Mouse (Mus musculus): ENCODE measurements at regions not wholly inside any gene's neighbourhood (a gene's known extent, or its start where the extent isn't known, plus 50 kb on each side); places are given as distances from the start of the nearest gene placed in this dataset.

GRCm38 (mm10) chr7:73616971-73617906 lies 75.6 kb upstream of the Chd2 start:
- Histone ChIP-seq H3K4me3 (replicated peaks) (peak overlapping the region; percentile 68), H3K4me1 (peaks cover 36% of the 10 kb centered on the region), H3K36me3 (no peaks in the 10 kb centered on the region), H3K4me2 (peak overlapping the region; percentile 76), H3K27ac (peak overlapping the region; percentile 98), H3K27me3 (no peaks in the 10 kb centered on the region), H3K9ac (peak overlapping the region; percentile 76), H3K9me3 (replicated peaks) (no peaks in the 10 kb centered on the region)
- no peak for ATAC-seq (replicated peaks; ENCODE audit: low FRiP score)
- WGBS = 4% methylated on average over 21 of the region's 21 CpGs

GRCm38 (mm10) chr7:73616015-73616414 lies 74.4 kb upstream of the Chd2 start:
- 18% methylated on average over 11 of the region's 11 CpGs for WGBS
- no peak for ATAC-seq (replicated peaks; ENCODE audit: low FRiP score)
- Histone ChIP-seq H3K9ac (no peak overlapping the region), H3K27ac (peak overlapping the region; percentile 98), H3K36me3 (no peaks in the 10 kb centered on the region), H3K27me3 (no peaks in the 10 kb centered on the region), H3K4me2 (peak overlapping the region; percentile 76), H3K4me1 (peaks cover 34% of the 10 kb centered on the region), H3K9me3 (replicated peaks) (no peaks in the 10 kb centered on the region), H3K4me3 (replicated peaks) (no peak overlapping the region)

DNA sequence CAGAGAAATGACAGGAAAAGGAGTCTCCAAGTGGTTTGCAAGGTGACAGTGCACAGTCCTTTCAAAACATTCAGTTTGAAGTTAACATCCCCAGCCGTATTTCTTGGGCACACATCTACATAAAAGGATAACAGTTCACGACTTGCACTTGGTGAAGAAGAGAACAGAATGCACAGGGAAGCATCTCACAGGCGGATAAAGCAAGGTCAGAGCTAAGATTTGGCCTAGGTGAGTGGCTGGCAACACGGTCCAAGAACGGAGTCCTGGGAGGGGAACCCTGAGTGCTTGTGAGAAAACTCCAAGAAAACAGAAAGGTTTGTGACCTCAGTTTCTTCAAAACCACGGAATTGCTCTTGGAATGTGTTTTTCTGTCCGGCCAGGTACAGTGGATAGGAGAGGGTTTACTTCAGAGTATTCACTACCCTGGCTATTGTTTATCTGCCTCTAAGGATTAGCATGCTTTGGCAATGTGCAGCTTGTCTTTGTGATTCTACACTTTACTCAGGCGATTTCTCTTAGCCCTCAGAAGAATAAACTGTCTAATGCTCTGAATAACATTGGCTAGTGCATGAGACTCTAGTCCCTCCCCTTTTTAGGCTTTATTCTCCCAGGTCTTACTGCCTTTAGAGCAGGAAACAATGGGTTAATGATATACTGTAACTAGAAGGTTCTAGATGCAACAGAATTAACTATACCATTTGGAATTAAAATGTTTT lies 73.4 kb upstream of the Chd2 start:
- Histone ChIP-seq H3K4me2 (no peak overlapping the region), H3K27ac (peak overlapping the region; percentile 68), H3K4me3 (replicated peaks) (no peak overlapping the region), H3K9me3 (replicated peaks) (no peaks in the 10 kb centered on the region), H3K4me1 (peaks cover 34% of the 10 kb centered on the region), H3K27me3 (no peaks in the 10 kb centered on the region), H3K9ac (no peak overlapping the region), H3K36me3 (no peaks in the 10 kb centered on the region)
- ATAC-seq (replicated peaks; ENCODE audit: low FRiP score) = no peak
- WGBS = 60% methylated on average over 8 of the region's 8 CpGs

DNA sequence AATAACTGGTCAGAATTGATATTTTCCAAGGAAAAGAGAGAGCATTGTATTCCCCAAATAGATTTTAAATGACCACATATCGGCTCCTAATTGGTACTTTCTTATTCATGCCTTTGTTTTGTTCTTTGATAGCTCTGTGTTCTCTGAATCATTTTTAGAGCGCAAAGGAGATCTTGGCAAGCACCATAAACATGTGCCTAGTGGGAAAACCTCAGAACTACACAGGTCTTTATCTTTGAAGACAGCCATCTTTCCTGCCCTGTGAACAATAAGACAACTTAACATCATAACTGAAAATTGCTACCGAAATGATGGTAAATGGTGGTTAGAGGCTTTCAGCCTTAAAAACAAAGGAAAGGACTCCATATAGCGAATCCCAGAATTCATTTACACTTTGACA lies 72.7 kb upstream of the Chd2 start:
- no peak for ATAC-seq (replicated peaks; ENCODE audit: low FRiP score)
- no peaks in the 10 kb centered on the region for H3K9me3 ChIP-seq (replicated peaks)
- 88% methylated on average over 4 of the region's 4 CpGs for WGBS
- no peak overlapping the region for H3K4me2 ChIP-seq
- H3K9ac ChIP-seq = no peak overlapping the region
- no peak overlapping the region for H3K4me3 ChIP-seq (replicated peaks)
- H3K27me3 ChIP-seq = no peaks in the 10 kb centered on the region
- peaks cover 34% of the 10 kb centered on the region for H3K4me1 ChIP-seq
- H3K27ac ChIP-seq = peak overlapping the region; percentile 68
- no peaks in the 10 kb centered on the region for H3K36me3 ChIP-seq

- no peaks in the 10 kb centered on the region for H3K36me3 ChIP-seq
- peak overlapping the region; percentile 55; the same call in 1 of the 2 replicates for H3K27ac ChIP-seq
- WGBS = 55% methylated on average over 3 of the region's 3 CpGs
- H3K9me3 ChIP-seq (replicated peaks) = no peaks in the 10 kb centered on the region
- no peak for ATAC-seq (replicated peaks; ENCODE audit: low FRiP score)
- H3K9ac ChIP-seq = no peak overlapping the region
- H3K27me3 ChIP-seq = no peaks in the 10 kb centered on the region
- H3K4me3 ChIP-seq (replicated peaks) = no peak overlapping the region
- peaks cover 39% of the 10 kb centered on the region for H3K4me1 ChIP-seq
- H3K4me2 ChIP-seq = no peak overlapping the region
Measured at GRCm38 (mm10) chr7:73612752-73613092, 71.1 kb upstream of the Chd2 start.

DNA sequence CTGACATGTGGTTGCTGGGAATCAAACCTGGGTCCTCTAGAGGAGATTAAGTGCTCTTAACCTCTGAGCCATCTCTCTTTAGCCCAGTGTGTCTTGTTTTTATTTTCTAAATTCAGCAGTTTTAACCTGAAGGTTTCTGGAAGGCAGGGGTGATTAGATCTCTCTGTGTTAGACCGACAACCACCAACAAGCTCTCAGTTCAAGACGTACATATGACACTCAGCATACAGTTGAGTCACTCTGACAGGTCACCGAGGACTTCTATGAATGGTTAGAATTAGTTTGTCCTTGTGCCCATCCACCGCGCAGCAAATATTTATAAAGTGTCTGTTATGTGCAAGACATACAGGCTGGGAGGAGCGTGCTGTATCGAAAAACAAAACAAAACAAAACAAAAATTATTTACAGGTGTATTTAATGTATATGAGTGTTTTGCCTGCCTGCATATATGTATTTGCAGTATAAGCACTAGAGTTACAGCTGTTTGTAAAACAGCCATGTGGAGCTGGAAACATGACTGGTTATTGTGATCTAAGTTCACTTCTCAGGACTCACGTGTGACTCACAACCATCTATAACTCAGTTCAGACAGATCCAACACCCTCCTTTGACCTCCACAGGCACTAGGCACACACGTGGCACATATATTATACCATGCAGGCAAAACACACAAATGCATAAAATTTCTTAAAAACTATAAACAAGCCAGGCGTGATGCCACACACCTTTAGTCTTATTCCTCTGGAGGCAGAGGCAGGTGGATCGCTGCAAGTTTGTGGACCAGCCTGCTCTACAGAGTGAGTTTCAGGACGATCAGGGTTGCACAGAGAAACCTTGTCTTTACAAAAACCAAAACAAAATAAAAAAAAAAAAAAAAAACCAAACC lies 70.5 kb upstream of the Chd2 start:
- no peak overlapping the region for H3K4me2 ChIP-seq
- ATAC-seq (replicated peaks; ENCODE audit: low FRiP score) = no peak
- no peak overlapping the region for H3K9ac ChIP-seq
- 80% methylated on average over 12 of the region's 12 CpGs for WGBS
- H3K36me3 ChIP-seq = no peaks in the 10 kb centered on the region
- H3K27ac ChIP-seq = no peak overlapping the region
- H3K4me1 ChIP-seq = peaks cover 38% of the 10 kb centered on the region
- H3K27me3 ChIP-seq = no peaks in the 10 kb centered on the region
- H3K4me3 ChIP-seq (replicated peaks) = no peak overlapping the region
- H3K9me3 ChIP-seq (replicated peaks) = no peaks in the 10 kb centered on the region

GRCm38 (mm10) chr7:73608804-73609275 lies 67.2 kb upstream of the Chd2 start:
- no peaks in the 10 kb centered on the region for H3K27me3 ChIP-seq

DNA sequence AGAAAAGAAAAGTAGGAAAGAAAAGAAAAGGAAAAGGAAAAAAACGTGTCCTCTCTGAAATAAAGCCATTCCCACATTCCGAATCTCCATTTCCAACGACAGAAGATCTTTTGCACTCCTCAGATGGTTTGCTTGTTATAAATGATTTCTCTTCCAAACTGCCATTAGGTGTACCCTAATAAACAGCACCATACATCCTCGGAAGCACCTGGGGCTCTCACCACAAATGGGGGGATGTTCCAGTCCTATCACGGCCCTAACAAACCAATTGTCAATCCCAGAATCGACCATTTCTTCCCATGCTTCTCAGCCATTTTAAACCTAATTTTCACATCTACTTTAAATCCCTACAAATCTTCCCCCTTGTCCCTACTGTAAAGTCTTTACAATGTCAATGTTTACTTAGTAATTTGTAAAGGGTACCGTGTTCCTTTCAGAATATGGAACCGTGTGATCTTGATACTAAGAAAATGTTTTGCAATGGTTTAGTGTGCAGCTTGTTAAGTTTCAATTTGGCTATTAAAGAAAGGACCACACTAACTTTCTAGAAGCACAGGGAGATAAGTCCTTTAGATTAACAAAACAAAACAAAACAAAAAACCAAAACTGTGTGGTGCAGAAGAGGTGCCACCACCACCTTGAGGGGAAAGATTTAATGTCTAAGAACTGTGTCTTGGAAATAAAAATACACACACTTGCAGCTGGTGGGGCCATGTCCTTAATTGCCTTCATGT lies 66.6 kb upstream of the Chd2 start:
- peak overlapping the region; percentile 21; the same call in 1 of the 2 replicates for H3K9ac ChIP-seq
- H3K27ac ChIP-seq = peak overlapping the region; percentile 88
- peaks cover 15% of the 10 kb centered on the region for H3K4me1 ChIP-seq
- H3K4me2 ChIP-seq = peak overlapping the region; percentile 58
- WGBS = 20% methylated on average over 8 of the region's 8 CpGs
- H3K36me3 ChIP-seq = no peaks in the 10 kb centered on the region
- no peaks in the 10 kb centered on the region for H3K27me3 ChIP-seq
- no peaks in the 10 kb centered on the region for H3K9me3 ChIP-seq (replicated peaks)
- no peak for ATAC-seq (replicated peaks; ENCODE audit: low FRiP score)
- H3K4me3 ChIP-seq (replicated peaks) = 0 out of 2 replicates have a peak overlapping the region, but pooled peaks have one; percentile 36

More at GRCm38 (mm10) chr7:73608804-73609275, 67.2 kb upstream of the Chd2 start:
- no peaks in the 10 kb centered on the region for H3K9me3 ChIP-seq (replicated peaks)
- no peaks in the 10 kb centered on the region for H3K36me3 ChIP-seq
- peak overlapping the region; percentile 41 for H3K27ac ChIP-seq
- H3K4me2 ChIP-seq = peak overlapping the region; percentile 58
- H3K4me3 ChIP-seq (replicated peaks) = no peak overlapping the region
- 28% methylated on average over 5 of the region's 5 CpGs for WGBS
- no peak overlapping the region for H3K9ac ChIP-seq
- H3K4me1 ChIP-seq = peaks cover 17% of the 10 kb centered on the region
- no peak for ATAC-seq (replicated peaks; ENCODE audit: low FRiP score)

DNA sequence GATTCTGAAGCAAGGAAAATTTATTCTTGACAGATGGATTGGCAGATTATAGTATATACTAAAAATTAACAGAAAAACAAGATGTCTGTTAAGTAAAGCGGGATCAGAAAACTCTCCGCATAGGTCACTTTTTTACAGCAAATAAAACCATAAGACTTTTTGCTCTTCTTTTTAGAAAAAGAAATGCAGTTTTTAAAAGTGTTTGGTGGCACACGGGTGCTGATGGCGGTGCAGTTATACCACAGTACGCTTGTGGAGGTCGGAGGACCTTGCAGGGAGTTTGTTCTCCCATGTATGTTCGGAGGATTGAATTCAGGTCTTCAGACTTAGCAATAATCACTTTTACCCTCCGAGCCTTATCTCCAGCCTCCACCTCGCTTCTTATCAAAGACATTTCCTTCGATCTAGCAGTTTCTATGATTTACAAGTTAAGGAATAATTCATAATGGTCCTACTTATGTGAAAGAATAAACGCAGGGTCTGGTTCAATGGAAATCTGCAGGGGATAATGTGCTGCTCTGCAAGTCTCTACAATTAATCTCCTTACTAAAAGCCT lies 65.9 kb upstream of the Chd2 start:
- H3K4me1 ChIP-seq = peaks cover 11% of the 10 kb centered on the region
- peak overlapping the region; percentile 58 for H3K4me2 ChIP-seq
- H3K9me3 ChIP-seq (replicated peaks) = no peaks in the 10 kb centered on the region
- H3K9ac ChIP-seq = peak overlapping the region; percentile 21
- 4% methylated on average over 11 of the region's 11 CpGs for WGBS
- H3K36me3 ChIP-seq = no peaks in the 10 kb centered on the region
- no peak for ATAC-seq (replicated peaks; ENCODE audit: low FRiP score)
- no peaks in the 10 kb centered on the region for H3K27me3 ChIP-seq
- H3K27ac ChIP-seq = peak overlapping the region; percentile 88
- H3K4me3 ChIP-seq (replicated peaks) = peak overlapping the region; percentile 36

- no peaks in the 10 kb centered on the region for H3K27me3 ChIP-seq
- peak overlapping the region; percentile 36 for H3K4me3 ChIP-seq (replicated peaks)
- H3K27ac ChIP-seq = peak overlapping the region; percentile 88
- peak overlapping the region; percentile 21 for H3K9ac ChIP-seq
- ATAC-seq (replicated peaks; ENCODE audit: low FRiP score) = peak; percentile 95
- H3K4me1 ChIP-seq = peaks cover 11% of the 10 kb centered on the region
- no peaks in the 10 kb centered on the region for H3K9me3 ChIP-seq (replicated peaks)
- no peaks in the 10 kb centered on the region for H3K36me3 ChIP-seq
- WGBS = 2% methylated on average over 30 of the region's 30 CpGs
- peak overlapping the region; percentile 58 for H3K4me2 ChIP-seq
Measured at GRCm38 (mm10) chr7:73606677-73607449, 65.2 kb upstream of the Chd2 start.
